Mouse (Mus musculus) hindbrain, embryonic 16.5 days (tissue): Measurements from ENCODE around the gene 1700018F24Rik. TPM values are rescaled to one million over a fixed set of nuclear protein-coding genes. Genes with fewer than 3 reads are reported as not detected.
"Not testable (repeated sequence)": the region's sequence is repeated elsewhere in the genome, so short reads cannot be mapped to it uniquely, and the experiment has no call there.

Experiments used
- ATAC-seq: fragments of 200-750 bp; cut with Nextera tagmentation; 2 replicates; pipeline ENCODE4 v1.8.0; 2017; ENCODE audit warnings: moderate TSS enrichment, moderate library complexity
- H3K27ac ChIP-seq: fragments of 300-500 bp; sonication (generic); 2 replicates; pipeline ENCODE4 v1.5.1; 2014; ENCODE audit warnings: low read depth, mild to moderate bottlenecking, control low read depth, low read length, moderate library complexity
- H3K27me3 ChIP-seq: fragments of 300-500 bp; sonication (generic); replicated peaks from 2 replicates; pipeline ENCODE4 v1.6.1; 2014; ENCODE audit warnings: low read length; ENCODE audit not compliant: control insufficient read depth, insufficient read depth
- H3K36me3 ChIP-seq: fragments of 300-500 bp; sonication (generic); 2 replicates; pipeline ENCODE4 v1.6.1; 2014; ENCODE audit warnings: mild to moderate bottlenecking, low read length, moderate library complexity, mixed read lengths; ENCODE audit not compliant: control insufficient read depth, insufficient read depth
- H3K4me1 ChIP-seq: fragments of 300-500 bp; sonication (generic); 2 replicates; pipeline ENCODE4 v1.6.1; 2014; ENCODE audit warnings: low read depth, low read length; ENCODE audit not compliant: control insufficient read depth, insufficient read depth
- H3K4me2 ChIP-seq: fragments of 300-500 bp; sonication (generic); 2 replicates; pipeline ENCODE4 v1.6.1; 2014; ENCODE audit warnings: mild to moderate bottlenecking, low read length, control low read depth, moderate library complexity
- H3K4me3 ChIP-seq: fragments of 300-500 bp; sonication (generic); 2 replicates; pipeline ENCODE4 v1.5.1; 2014; ENCODE audit warnings: mild to moderate bottlenecking, low read length, control low read depth, moderate library complexity
- H3K9ac ChIP-seq: fragments of 300-500 bp; sonication (generic); 2 replicates; pipeline ENCODE4 v1.6.1; 2014; ENCODE audit warnings: low read depth, mild to moderate bottlenecking, control low read depth, low read length, moderate library complexity
- H3K9me3 ChIP-seq: fragments of 300-500 bp; sonication (generic); 2 replicates; pipeline ENCODE4 v1.6.1; 2014; ENCODE audit warnings: mild to moderate bottlenecking, low read length, moderate library complexity; ENCODE audit not compliant: control insufficient read depth
- WGBS: fragments of 180-500 bp; shearing (Covaris S2); extraction: QIAGEN DNeasy Blood & Tissue Kit; methylation state at CpG from one replicate; pipeline ENCODE4 v1.1.7; 2014; 5-methylcytosine and 5-hydroxymethylcytosine counted together
- polyA plus RNA-seq: library from polyadenylated mRNA; unstranded; fragments of >200 nt; fragmentation: Nextera tagmentation; extraction: Ambion mirVana; gene quantifications from 2 replicates; pipeline ENCODE4 v1.2.1, GENCODE M21; 2015

1700018F24Rik gene
- polyA plus RNA-seq: not detected in 2 replicates

DNA sequence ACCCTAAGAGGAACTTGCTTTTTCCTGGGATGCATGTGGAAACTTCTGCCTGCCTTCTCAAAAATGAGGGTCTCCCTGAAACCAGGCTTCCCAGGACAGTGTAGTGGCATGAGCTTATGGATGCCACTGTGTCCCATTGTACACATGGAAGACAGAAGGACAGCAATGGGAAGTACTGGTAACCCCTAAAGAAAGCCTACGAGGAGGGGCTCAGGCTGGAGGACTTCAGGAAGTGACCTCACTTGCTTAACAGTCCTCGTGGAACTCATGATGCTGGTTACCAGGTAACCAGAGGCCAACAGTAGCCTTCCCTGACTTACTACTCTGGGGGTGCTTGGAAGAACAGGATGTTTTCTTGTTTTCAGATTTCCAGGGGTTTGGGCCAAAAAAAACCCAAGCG, at the start of gene 1700018F24Rik:
Gene 1700018F24Rik (plus strand): TSS at position 301 of the 400 bp plus-strand sequence.
- not testable (repeated sequence) for ATAC-seq, H3K36me3 ChIP-seq
- WGBS: 80% methylated on average over 3 of the region's 3 CpGs

DNA sequence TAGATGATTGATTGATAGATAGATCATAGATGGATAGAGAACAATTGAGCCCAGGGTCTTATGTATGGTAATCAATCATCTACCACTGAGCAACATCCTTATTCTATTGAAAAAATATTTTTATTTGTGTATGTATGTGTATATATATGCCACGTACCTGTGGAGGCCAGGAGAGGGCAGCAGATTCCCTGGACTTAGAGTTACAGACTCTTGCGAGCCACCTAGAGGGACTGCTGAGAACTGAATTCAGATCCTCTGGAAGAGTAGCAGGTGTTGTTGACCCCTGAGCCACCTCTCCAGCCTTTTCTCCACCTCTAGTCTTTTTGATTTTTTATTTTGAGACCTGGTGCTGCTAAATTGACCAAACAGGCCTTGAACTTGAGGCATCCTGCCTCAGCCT, 44.3 kb upstream of the 1700018F24Rik start:
- Histone ChIP-seq H3K36me3 (no peaks in the 10 kb centered on the region), H3K9ac (no peak overlapping the region), H3K27ac (no peak overlapping the region), H3K9me3 (no peaks in the 10 kb centered on the region), H3K4me2 (no peak overlapping the region), H3K27me3 (no peaks in the 10 kb centered on the region), H3K4me3 (no peak overlapping the region), H3K4me1 (no peaks in the 10 kb centered on the region)
- 18% methylated on average over 2 of the region's 2 CpGs for WGBS
- ATAC-seq: no peak

More for the DNA sequence above, at the start of gene 1700018F24Rik:
- not testable (repeated sequence) for H3K4me1 ChIP-seq, H3K9me3 ChIP-seq, H3K4me3 ChIP-seq, H3K27ac ChIP-seq, H3K9ac ChIP-seq, H3K4me2 ChIP-seq, H3K27me3 ChIP-seq

DNA sequence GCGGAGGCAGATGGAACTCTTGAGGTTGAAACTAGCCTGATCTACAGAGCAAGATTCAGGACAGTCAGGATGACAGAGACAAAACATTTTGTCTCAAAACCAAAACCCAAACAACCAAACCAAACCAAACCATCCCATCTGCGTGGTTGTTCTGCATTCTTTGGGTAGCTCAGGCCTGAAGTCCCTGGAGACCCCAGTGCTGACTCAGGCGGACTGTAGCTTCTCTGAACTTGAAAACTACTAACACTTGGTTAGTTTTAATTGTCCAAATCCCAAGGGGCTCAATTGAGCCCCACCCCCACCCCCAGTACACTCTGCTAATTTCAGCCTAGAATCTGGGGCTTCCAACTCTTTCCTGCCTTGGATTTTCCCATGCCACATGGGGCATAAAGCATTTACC, 39.4 kb upstream of the 1700018F24Rik start:
- H3K9ac ChIP-seq: no peak overlapping the region
- H3K4me1 ChIP-seq: no peaks in the 10 kb centered on the region
- H3K4me2 ChIP-seq: no peak overlapping the region
- H3K36me3 ChIP-seq: no peaks in the 10 kb centered on the region
- WGBS: 82% methylated on average over 3 of the region's 3 CpGs
- H3K27me3 ChIP-seq: no peaks in the 10 kb centered on the region
- no peaks in the 10 kb centered on the region for H3K9me3 ChIP-seq
- ATAC-seq: no peak
- no peak overlapping the region for H3K4me3 ChIP-seq
- no peak overlapping the region for H3K27ac ChIP-seq

DNA sequence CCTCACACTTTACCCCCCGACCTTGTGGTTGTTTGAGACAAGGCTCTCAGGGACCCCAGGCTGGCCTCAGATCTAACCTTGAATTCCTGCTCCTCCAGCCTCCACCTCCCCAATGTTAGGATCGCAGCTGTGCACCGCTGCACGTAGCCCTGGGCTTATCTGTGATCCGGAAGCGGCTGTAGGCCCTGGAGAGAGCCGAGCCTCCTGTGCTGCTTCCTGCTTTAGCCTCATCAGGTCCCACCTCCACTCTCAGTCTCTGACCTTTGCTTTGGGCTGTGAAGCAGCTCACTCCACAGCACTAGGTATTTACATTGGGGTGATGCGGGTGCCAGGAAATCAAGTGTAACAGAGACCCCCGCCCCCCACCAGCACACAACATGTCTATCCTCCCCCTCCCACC, 38.3 kb upstream of the 1700018F24Rik start:
- no peak for ATAC-seq
- Histone ChIP-seq H3K4me3 (no peak overlapping the region), H3K27me3 (no peaks in the 10 kb centered on the region), H3K4me2 (no peak overlapping the region), H3K9ac (no peak overlapping the region), H3K4me1 (no peaks in the 10 kb centered on the region), H3K9me3 (no peaks in the 10 kb centered on the region), H3K27ac (no peak overlapping the region), H3K36me3 (no peaks in the 10 kb centered on the region)
- 86% methylated on average over 9 of the region's 9 CpGs for WGBS

DNA sequence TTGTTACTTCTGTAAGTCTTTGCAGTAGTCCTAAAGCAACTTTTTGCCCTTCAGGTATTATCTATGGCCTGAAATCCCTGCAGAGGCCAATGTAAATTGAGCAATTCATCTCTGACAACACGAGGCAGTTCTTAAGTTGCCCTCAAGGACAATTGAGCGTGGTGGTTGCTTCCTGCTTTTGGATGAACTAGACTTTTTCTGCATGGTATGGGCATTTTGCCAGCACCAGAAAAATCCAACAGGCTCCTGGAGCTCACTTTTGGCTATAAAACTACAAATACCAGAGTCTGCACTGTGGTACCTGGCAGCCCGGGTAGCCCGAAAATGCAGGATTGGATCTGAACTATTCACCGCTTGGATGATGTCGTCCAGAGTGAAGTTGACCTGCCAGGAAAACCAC, 37.2 kb upstream of the 1700018F24Rik start:
- H3K27me3 ChIP-seq: no peaks in the 10 kb centered on the region
- H3K4me2 ChIP-seq: no peak overlapping the region
- no peak for ATAC-seq
- H3K9ac ChIP-seq: no peak overlapping the region
- no peak overlapping the region for H3K27ac ChIP-seq
- no peaks in the 10 kb centered on the region for H3K4me1 ChIP-seq
- H3K36me3 ChIP-seq: no peaks in the 10 kb centered on the region
- WGBS: 86% methylated on average over 6 of the region's 6 CpGs
- no peaks in the 10 kb centered on the region for H3K9me3 ChIP-seq
- no peak overlapping the region for H3K4me3 ChIP-seq

DNA sequence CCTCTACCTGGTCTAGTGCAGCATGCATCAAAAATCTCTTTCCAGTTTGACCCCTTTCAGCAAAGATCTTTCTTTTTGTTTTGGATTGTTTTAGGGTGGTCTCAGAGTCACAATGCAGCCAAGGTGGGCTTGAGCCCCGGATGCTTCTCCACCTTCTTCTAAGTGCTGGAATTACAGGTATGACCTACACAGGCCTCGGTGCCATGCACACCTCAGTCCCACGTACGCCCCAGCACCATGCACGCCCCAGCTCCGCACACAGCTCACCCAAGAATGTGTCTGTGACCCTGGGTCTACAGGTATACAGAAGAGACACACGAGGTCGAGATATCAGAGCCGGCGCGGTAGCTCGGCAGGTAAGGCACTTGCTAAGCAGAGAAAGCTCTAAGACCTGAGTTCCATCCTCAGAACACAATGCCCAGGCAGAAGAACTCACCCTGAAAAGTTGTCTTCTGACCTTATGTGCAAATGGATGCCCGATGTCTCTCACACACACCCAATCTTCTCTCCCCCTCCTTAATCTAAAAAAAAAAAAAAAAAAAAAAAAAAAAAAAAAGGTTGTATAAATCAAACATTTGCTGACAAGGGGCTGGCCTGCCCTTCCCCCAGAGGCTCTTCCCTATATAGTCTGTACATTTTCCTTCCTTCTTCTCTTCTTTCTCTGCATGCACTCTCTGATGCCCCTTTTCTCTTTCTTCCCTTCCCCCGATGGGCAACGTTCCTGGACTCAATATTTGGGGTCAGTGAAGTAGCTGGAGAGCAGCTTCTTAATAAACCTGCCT, 33.7 kb upstream of the 1700018F24Rik start:
- Histone ChIP-seq H3K4me3 (no peak overlapping the region), H3K27me3 (no peaks in the 10 kb centered on the region), H3K9ac (no peak overlapping the region), H3K4me1 (no peaks in the 10 kb centered on the region), H3K36me3 (no peaks in the 10 kb centered on the region), H3K4me2 (no peak overlapping the region), H3K27ac (no peak overlapping the region), H3K9me3 (no peaks in the 10 kb centered on the region)
- no peak for ATAC-seq
- WGBS: 93% methylated on average over 15 of the region's 15 CpGs

DNA sequence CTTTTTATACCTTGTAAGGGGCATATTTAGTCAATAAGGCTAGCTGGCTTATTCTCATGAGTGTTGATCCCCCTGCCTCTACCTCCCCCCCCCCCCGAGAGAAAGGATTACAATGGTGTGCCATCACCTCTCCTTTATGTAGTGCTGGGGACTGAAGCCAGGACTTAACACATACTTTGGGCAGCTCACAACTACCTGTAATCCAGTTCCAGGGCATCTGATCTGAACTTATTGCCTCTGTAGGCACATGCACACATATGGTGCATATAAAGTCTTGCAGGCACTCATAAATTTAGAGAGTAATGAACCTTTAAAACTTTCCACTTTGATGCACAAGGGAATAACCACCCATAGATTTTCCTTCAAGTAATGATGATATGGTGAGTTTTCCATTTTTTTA, 28.5 kb upstream of the 1700018F24Rik start:
- Histone ChIP-seq H3K9me3 (no peaks in the 10 kb centered on the region), H3K4me2 (no peak overlapping the region), H3K27ac (no peak overlapping the region), H3K36me3 (no peaks in the 10 kb centered on the region), H3K4me1 (no peaks in the 10 kb centered on the region), H3K4me3 (no peak overlapping the region), H3K27me3 (no peaks in the 10 kb centered on the region), H3K9ac (no peak overlapping the region)
- no peak for ATAC-seq
- 93% methylated on average over 1 of the region's 1 CpGs for whole genome bisulfite sequencing

DNA sequence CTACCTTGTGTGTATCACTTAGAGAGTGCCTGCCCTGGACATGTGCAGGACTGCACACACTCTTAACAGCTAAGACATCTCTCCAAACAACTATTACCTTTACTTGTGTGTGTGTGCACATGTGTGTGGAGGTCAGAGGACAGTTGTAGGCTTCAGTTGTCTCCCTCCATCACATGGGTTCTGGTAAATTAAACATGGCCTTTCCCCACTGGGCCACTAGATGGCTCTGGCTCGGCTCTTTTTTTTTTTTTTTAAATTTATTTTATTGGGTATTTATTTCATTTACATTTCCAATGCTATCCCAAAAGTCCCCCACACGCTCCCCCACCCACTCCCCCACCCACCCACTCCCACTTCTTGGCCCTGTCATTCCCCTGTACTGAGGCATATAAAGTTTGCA, 26.0 kb upstream of the 1700018F24Rik start:
- 27% methylated on average over 2 of the region's 2 CpGs for WGBS
- not testable (repeated sequence) for H3K27me3 ChIP-seq, H3K27ac ChIP-seq, H3K36me3 ChIP-seq, H3K4me1 ChIP-seq, H3K4me2 ChIP-seq, H3K4me3 ChIP-seq, H3K9me3 ChIP-seq, ATAC-seq, H3K9ac ChIP-seq

DNA sequence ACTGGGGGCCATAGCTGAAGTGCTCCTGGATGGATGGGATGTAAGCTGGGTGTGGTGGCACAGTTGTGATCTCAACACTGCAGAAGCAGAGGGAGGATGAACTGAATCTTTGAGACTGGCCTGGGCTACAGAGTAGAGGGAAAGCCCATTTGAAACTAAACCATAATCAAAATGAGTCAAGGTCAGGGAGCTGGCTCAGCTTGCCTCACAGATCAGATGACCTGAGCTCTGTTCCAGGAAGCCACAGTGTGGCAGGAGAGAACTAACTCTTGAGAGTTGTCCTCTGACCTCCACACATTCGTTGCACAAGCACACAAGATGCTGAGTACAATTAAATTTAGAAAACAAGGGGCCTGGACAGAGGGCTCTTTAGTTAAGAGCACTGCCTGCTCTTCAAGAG, 22.5 kb upstream of the 1700018F24Rik start:
- WGBS: 42% methylated on average over 1 of the region's 1 CpGs
- H3K9me3 ChIP-seq, H3K4me2 ChIP-seq, H3K27me3 ChIP-seq, H3K27ac ChIP-seq, H3K36me3 ChIP-seq, ATAC-seq, H3K4me3 ChIP-seq, H3K4me1 ChIP-seq, H3K9ac ChIP-seq: not testable (repeated sequence)
